Mouse (Mus musculus) spleen, adult 2 months (tissue): ENCODE data around the gene Mat2a. TPM values are rescaled to one million over a fixed set of nuclear protein-coding genes. Genes with fewer than 3 reads are reported as not detected.
"Not testable (repeated sequence)": the region's sequence is repeated elsewhere in the genome, so short reads cannot be mapped to it uniquely, and the experiment has no call there.

Experiments
- DNase-seq, 2 experiments: peaks; one replicate each; pipeline versions ENCODE4 v3.0.0 to v3.0.0-alpha.2; 2012 to 2021; ENCODE audit warnings: low spot score in 2 of 2, low read depth in 1 of 2
- H3K27ac ChIP-seq: fragments of 200-500 bp; 2 replicates; pipeline ENCODE4 v1.5.1; 2012; ENCODE audit warnings: low read length, inconsistent platforms; ENCODE audit not compliant: insufficient read depth
- H3K27me3 ChIP-seq: fragments of 200-500 bp; 2 replicates; pipeline ENCODE4 v1.6.1; 2012; ENCODE audit warnings: mild to moderate bottlenecking, moderate library complexity, low read length, inconsistent platforms; ENCODE audit not compliant: control insufficient read depth, insufficient read depth
- H3K36me3 ChIP-seq: fragments of 200-500 bp; 2 replicates; pipeline ENCODE4 v1.6.1; 2012; ENCODE audit warnings: mild to moderate bottlenecking, low read length, inconsistent platforms; ENCODE audit not compliant: control insufficient read depth, insufficient read depth
- H3K4me1 ChIP-seq: fragments of 200-500 bp; 2 replicates; pipeline ENCODE4 v1.6.1; 2011; ENCODE audit warnings: inconsistent platforms; ENCODE audit not compliant: control insufficient read depth, insufficient read depth, insufficient read length
- H3K4me3 ChIP-seq: fragments of 200-500 bp; 2 replicates; pipeline ENCODE4 v1.5.1; 2011; ENCODE audit warnings: mild to moderate bottlenecking, inconsistent platforms; ENCODE audit not compliant: insufficient read depth, insufficient read length; ENCODE audit errors: extremely low read depth
- CTCF ChIP-seq: fragments of 200-500 bp; IDR thresholded peaks from 2 replicates; pipeline ENCODE4 v1.5.1; 2011; ENCODE audit warnings: mild to moderate bottlenecking, inconsistent platforms; ENCODE audit not compliant: insufficient read depth, insufficient read length, insufficient replicate concordance; ENCODE audit errors: extremely low read depth
- POLR2A ChIP-seq: fragments of 200-500 bp; IDR thresholded peaks from 2 replicates; pipeline ENCODE4 v1.6.1; 2011; ENCODE audit warnings: low read depth, low read length, inconsistent platforms
- WGBS: fragments of 180-500 bp; shearing (Covaris S2); methylation state at CpG from one replicate; pipeline ENCODE4 v1.1.7; 2018; 5-methylcytosine and 5-hydroxymethylcytosine counted together
- polyA plus RNA-seq: library from polyadenylated mRNA; depleted of rRNA; stranded (reverse); fragments of >200 nt; gene quantifications from 2 replicates; pipeline ENCODE4 v1.2.3, GENCODE M21; 2012

Mat2a gene
- polyA plus RNA-seq, 1 experiment = 45.0 TPM

GRCm38 (mm10) chr6:72466171-72466570, 26.8 kb upstream of the Mat2a start:
- Histone ChIP-seq H3K4me3 (no peak overlapping the region), H3K4me1 (no peaks in the 10 kb centered on the region), H3K27ac (no peak overlapping the region), H3K36me3 (no peaks in the 10 kb centered on the region), H3K27me3 (no peaks in the 10 kb centered on the region)
- TF ChIP-seq POLR2A (no peak), CTCF (no peak)
- WGBS = 94% methylated on average over 4 of the region's 4 CpGs
- DNase-seq = no peak

GRCm38 (mm10) chr6:72465361-72466157, 26.2 kb upstream of the Mat2a start:
- Histone ChIP-seq H3K4me3 (no peak overlapping the region), H3K36me3 (no peaks in the 10 kb centered on the region), H3K4me1 (no peaks in the 10 kb centered on the region), H3K27me3 (no peaks in the 10 kb centered on the region), H3K27ac (no peak overlapping the region)
- 91% methylated on average over 8 of the region's 8 CpGs for WGBS
- DNase-seq = no peak
- TF ChIP-seq POLR2A (no peak), CTCF (no peak)

GRCm38 (mm10) chr6:72462550-72463257, 23.3 kb upstream of the Mat2a start:
- not testable (repeated sequence) for H3K27me3 ChIP-seq, H3K4me3 ChIP-seq, H3K36me3 ChIP-seq, DNase-seq, H3K4me1 ChIP-seq, H3K27ac ChIP-seq
- WGBS = 89% methylated on average over 5 of the region's 5 CpGs

GRCm38 (mm10) chr6:72460036-72460801, 20.9 kb upstream of the Mat2a start:
- no peak for DNase-seq
- 74% methylated on average over 9 of the region's 9 CpGs for WGBS
- Histone ChIP-seq H3K36me3 (no peaks in the 10 kb centered on the region), H3K4me1 (no peaks in the 10 kb centered on the region), H3K27me3 (no peaks in the 10 kb centered on the region), H3K27ac (no peak overlapping the region), H3K4me3 (no peak overlapping the region)
- no peak for TF ChIP-seq CTCF
- TF ChIP-seq POLR2A = no peak

GRCm38 (mm10) chr6:72458921-72459320, 19.6 kb upstream of the Mat2a start:
- Histone ChIP-seq H3K27ac (no peak overlapping the region), H3K36me3 (no peaks in the 10 kb centered on the region), H3K4me3 (no peak overlapping the region), H3K27me3 (no peaks in the 10 kb centered on the region), H3K4me1 (no peaks in the 10 kb centered on the region)
- TF ChIP-seq POLR2A = no peak
- TF ChIP-seq CTCF = no peak
- no peak for DNase-seq
- 90% methylated on average over 5 of the region's 5 CpGs for WGBS

GRCm38 (mm10) chr6:72458418-72458817, 19.1 kb upstream of the Mat2a start:
- Histone ChIP-seq H3K4me3 (no peak overlapping the region), H3K27me3 (no peaks in the 10 kb centered on the region), H3K27ac (no peak overlapping the region), H3K36me3 (no peaks in the 10 kb centered on the region), H3K4me1 (no peaks in the 10 kb centered on the region)
- DNase-seq = no peak
- WGBS = 87% methylated on average over 7 of the region's 7 CpGs
- TF ChIP-seq CTCF = no peak
- TF ChIP-seq POLR2A = no peak

- DNase-seq = no peak
- Histone ChIP-seq H3K27me3 (no peaks in the 10 kb centered on the region), H3K4me3 (no peak overlapping the region), H3K4me1 (no peaks in the 10 kb centered on the region), H3K27ac (no peak overlapping the region), H3K36me3 (no peaks in the 10 kb centered on the region)
- WGBS = 82% methylated on average over 4 of the region's 4 CpGs
- TF ChIP-seq CTCF (no peak), POLR2A (no peak)
Observed at GRCm38 (mm10) chr6:72456567-72456966, 17.2 kb upstream of the Mat2a start.
